Mouse (Mus musculus) heart, adult 10 weeks (tissue): Measurements from ENCODE around the gene Mbtd1. TPM values are rescaled to one million over a fixed set of nuclear protein-coding genes. Genes with fewer than 3 reads are reported as not detected.

ENCODE experiments used
- polyA plus RNA-seq: library from polyadenylated mRNA; stranded (reverse); fragments of 350-450 nt; fragmentation: Illumina TruSeq; extraction: RNeasy Lipid Tissue Mini Kit (QIAGEN cat#74804); gene quantifications from one replicate; pipeline ENCODE4 v1.2.3, GENCODE M21; 2014; ENCODE audit warnings: low read depth, low replicate concordance

The Mbtd1 gene
- polyA plus RNA-seq, result 10.7 TPM

GRCm38 (mm10) chr11:93885572-93886410 lies at the start of gene Mbtd1, which contains the start of gene Utp18:
Mbtd1 (plus strand) TSS chr11:93885852.
Utp18 (minus strand) TSS chr11:93885766.

GRCm38 (mm10) chr11:93956159-93956558 lies 70.5 kb downstream of the Mbtd1 start, which contains the start of gene Nme2:
Nme2 (minus strand) TSS chr11:93956259.

DNA sequence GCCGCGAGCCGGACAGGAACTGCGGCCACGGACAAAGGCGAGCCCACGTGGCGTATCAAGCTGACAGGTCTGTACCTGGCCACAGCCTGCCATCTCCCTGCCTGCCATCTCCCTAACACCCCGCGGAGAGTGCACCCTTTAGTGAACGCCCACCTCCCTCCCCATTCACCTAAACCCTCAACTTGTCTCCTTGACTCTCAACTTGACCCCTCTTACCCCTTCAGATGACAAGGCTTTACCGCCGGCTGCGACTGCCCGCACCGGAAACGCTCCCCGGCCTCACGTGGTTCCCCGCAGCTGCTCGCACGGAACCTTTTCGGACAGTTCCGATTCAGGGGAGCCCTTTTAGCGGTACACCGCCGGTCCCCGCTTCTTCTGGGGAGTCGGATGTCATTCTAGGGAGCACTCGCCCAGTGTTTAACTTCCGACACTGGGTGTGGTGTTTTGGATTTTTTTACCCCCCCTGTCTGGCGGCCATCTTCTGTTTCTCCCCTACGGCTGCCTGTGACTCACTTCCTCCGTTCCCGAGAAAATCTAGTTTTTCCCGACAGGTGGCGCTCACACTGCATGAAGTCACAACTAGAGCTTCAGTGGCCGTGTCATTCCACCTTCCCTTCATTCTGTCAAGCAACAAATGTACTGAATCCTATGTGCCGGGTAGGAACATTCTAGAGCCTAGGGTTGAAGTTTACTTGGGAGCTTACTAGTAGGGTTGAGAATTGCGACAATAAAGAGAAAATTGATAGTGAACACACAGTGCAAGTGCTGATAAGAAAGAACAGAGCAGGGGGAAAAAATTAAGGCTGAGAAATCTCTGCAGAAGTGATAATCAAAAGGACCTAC lies 82.6 kb downstream of the Mbtd1 start, which contains the start of the genes Gm20390 and Nme1:
TSS of gene Gm20390 (minus strand) at position 289 of the 843 bp plus-strand sequence.
TSS of gene Nme1 (minus strand) at position 517 of the 843 bp plus-strand sequence.

GRCm38 (mm10) chr11:93995720-93996305 lies 110.2 kb downstream of the Mbtd1 start, which contains the start of gene Spag9:
Spag9 (plus strand) TSS chr11:93996091.

Other genes with a start within 250 kb of the Mbtd1 start
- gene Utp18, start 86 bp upstream of the Mbtd1 start, polyA plus RNA-seq, result 6.9 TPM
- gene Nme2, start 70.4 kb downstream of the Mbtd1 start, polyA plus RNA-seq, result 1,035 TPM
- 24.6 TPM for gene Gm20390, start 82.4 kb downstream of the Mbtd1 start, polyA plus RNA-seq
- 27.9 TPM for gene Nme1, start 82.7 kb downstream of the Mbtd1 start, polyA plus RNA-seq
- 83.2 TPM for gene Spag9, start 110.2 kb downstream of the Mbtd1 start, polyA plus RNA-seq